25 mouse cellular contexts compared by ENCODE assay signal in the genomic region with DNA sequence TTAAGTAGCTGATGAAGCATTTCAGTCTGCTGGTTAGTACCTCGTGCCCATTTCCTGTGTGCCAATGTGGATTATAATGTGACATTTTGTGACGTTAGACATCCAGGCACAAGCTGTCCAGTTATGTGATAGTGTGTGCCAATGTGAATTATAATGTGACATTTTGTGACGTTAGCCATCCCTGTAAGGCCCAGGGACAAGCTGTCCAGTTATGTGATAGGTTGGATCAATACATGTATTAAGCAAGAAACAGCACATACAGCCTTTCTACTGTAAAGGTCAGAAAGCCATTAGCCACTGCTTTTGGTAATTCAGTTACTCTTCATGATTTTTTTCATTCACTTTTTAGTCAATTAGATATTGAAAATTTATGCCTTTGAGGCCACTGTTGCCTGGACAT.
"Had no signal": no experiment of that assay in that cellular context is flagged by ENCODE, and none has a peak within 500 bp of the region (broad histone marks: within the 10 kb centered on the region; RNA-seq: fewer than 3 reads in every experiment).

No protein-coding gene starts in this region.

- H3K27me3 ChIP-seq: heart, embryonic 13.5 days; heart, embryonic 15.5 days; hindbrain, embryonic 12.5 days; hindbrain, embryonic 15.5 days; kidney, embryonic 15.5 days; limb, embryonic 13.5 days; limb, embryonic 15.5 days had no signal

- DNase-seq: gastrocnemius, postnatal 14 days; gastrocnemius, postnatal 36 days; heart, adult 11 months; heart, adult 2 months; heart, postnatal 14 days; heart, postnatal 36 days; kidney, adult 11 months; kidney, adult 2 months; kidney, adult 9 months; kidney, postnatal 14 days; kidney, postnatal 36 days; layer of hippocampus, adult 9-11 months; layer of hippocampus, postnatal 36 days; left cerebral cortex, postnatal 4 days had no signal

- H3K9ac ChIP-seq: heart, embryonic 13.5 days; heart, embryonic 15.5 days; hindbrain, embryonic 12.5 days; hindbrain, embryonic 15.5 days; kidney, embryonic 15.5 days; limb, embryonic 13.5 days; limb, embryonic 15.5 days had no signal

- H3K27ac ChIP-seq: heart, adult 2 months; heart, embryonic 13.5 days; heart, embryonic 15.5 days; hindbrain, embryonic 12.5 days; hindbrain, embryonic 15.5 days; hindbrain, postnatal 0 days; kidney, embryonic 15.5 days; kidney, postnatal 0 days; limb, embryonic 13.5 days; limb, embryonic 15.5 days had no signal

- H3K9me3 ChIP-seq: heart, embryonic 15.5 days; hindbrain, embryonic 15.5 days; limb, embryonic 15.5 days had no signal

- H3K4me3 ChIP-seq: heart, adult 2 months; heart, embryonic 13.5 days; heart, embryonic 15.5 days; hindbrain, embryonic 12.5 days; hindbrain, embryonic 15.5 days; kidney, embryonic 15.5 days; limb, embryonic 13.5 days; limb, embryonic 15.5 days had no signal

- H3K4me2 ChIP-seq: heart, embryonic 11.5 days; heart, embryonic 13.5 days; heart, embryonic 15.5 days; hindbrain, embryonic 12.5 days; hindbrain, embryonic 15.5 days; kidney, embryonic 15.5 days; limb, embryonic 13.5 days; limb, embryonic 15.5 days had no signal

- ATAC-seq: hindbrain, postnatal 0 days; intestine, embryonic 16.5 days had no signal
